Mouse (Mus musculus) spleen, adult 2 months (tissue): ENCODE measurements around the gene Eef1a1.

Source experiments
- CTCF ChIP-seq: fragments of 200-500 bp; IDR thresholded peaks from 2 replicates; pipeline ENCODE4 v1.5.1; 2011; ENCODE audit warnings: mild to moderate bottlenecking, inconsistent platforms; ENCODE audit not compliant: insufficient read depth, insufficient read length, insufficient replicate concordance; ENCODE audit errors: extremely low read depth
- POLR2A ChIP-seq: fragments of 200-500 bp; IDR thresholded peaks from 2 replicates; pipeline ENCODE4 v1.6.1; 2011; ENCODE audit warnings: low read depth, low read length, inconsistent platforms

DNA sequence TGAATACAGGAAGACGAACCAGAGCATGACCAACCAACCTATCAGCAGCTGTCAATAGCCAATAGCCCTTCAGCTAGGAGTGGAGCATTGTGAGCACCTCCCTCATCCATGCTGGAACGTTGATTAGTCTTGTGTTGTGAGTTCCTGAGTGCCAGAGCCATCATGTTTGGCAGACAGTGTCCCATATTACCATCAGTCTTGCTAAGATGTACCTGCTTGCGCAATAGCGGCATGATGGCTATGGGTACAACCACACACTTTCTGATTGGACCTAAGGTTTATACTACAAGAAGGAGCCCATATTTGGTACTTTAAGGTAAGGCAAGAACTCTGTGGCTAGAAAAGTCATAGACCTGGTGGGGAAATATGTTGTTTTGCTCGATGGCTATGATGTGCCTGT is 22.8 kb upstream of the Eef1a1 start:
- TF ChIP-seq POLR2A (no peak), CTCF (no peak)
